Mouse (Mus musculus) CH12.LX (cell line): ENCODE data around the gene Coro2a. TPM values are rescaled to one million over a fixed set of nuclear protein-coding genes. Genes with fewer than 3 reads are reported as not detected.
A peak's percentile ranks its signal among the peaks of the same experiment; 100 is the strongest.

ENCODE experiments used
- DNase-seq: peaks from one replicate; pipeline ENCODE4 v3.0.0-alpha.2; 2013; ENCODE audit errors: extremely low read depth
- H3K27ac ChIP-seq: 2 replicates; pipeline ENCODE4 v1.5.1; 2012; ENCODE audit warnings: low read depth, mild to moderate bottlenecking, control low read depth, moderate library complexity; ENCODE audit not compliant: insufficient read depth
- H3K27me3 ChIP-seq: replicated peaks from 2 replicates; pipeline ENCODE3; 2012; ENCODE audit warnings: inconsistent platforms
- H3K36me3 ChIP-seq, 2 experiments: replicated peaks in 1 of 2; 2 replicates each; pipeline versions ENCODE3 to v1.6.1; 2012; ENCODE audit warnings: inconsistent platforms in 1 of 2, low read length in 1 of 2, mild to moderate bottlenecking in 1 of 2, mixed read lengths in 1 of 2, moderate library complexity in 1 of 2; ENCODE audit not compliant: control insufficient read depth in 1 of 2, insufficient read depth in 1 of 2
- H3K4me1 ChIP-seq, 2 experiments: 2 replicates each; pipeline ENCODE4 v1.6.1; 2012; ENCODE audit warnings: inconsistent platforms in 1 of 2, moderate library complexity in 1 of 2; ENCODE audit not compliant: insufficient read depth in 2 of 2, control insufficient read depth in 1 of 2
- H3K4me2 ChIP-seq: 2 replicates; pipeline ENCODE4 v1.6.1; 2012; ENCODE audit warnings: low read depth, mild to moderate bottlenecking, control low read depth; ENCODE audit not compliant: poor library complexity, insufficient read depth, severe bottlenecking
- H3K4me3 ChIP-seq, 3 experiments: fragments of 150-350 bp in 1 of 3; sonication (generic) in 1 of 3; replicated peaks in 1 of 3; 2 replicates each; pipeline versions ENCODE3 to v1.5.1; 2011 to 2012; ENCODE audit warnings: low read depth in 2 of 3, low read length in 2 of 3, mild to moderate bottlenecking in 2 of 3, moderate library complexity in 2 of 3, control low read depth in 1 of 3, improper control_type of control experiment in 1 of 3, inconsistent platforms in 1 of 3, mixed read lengths in 1 of 3; ENCODE audit not compliant: poor library complexity in 1 of 3
- H3K79me2 ChIP-seq: replicated peaks from 2 replicates; pipeline ENCODE4 v1.6.1; 2012; ENCODE audit warnings: mild to moderate bottlenecking, moderate library complexity; ENCODE audit not compliant: control insufficient read depth, poor library complexity, insufficient read depth, severe bottlenecking; ENCODE audit errors: extremely low read depth
- H3K9ac ChIP-seq: 2 replicates; pipeline ENCODE4 v1.6.1; 2012; ENCODE audit warnings: low read depth, mild to moderate bottlenecking, control low read depth, moderate library complexity; ENCODE audit not compliant: insufficient read depth
- H3K9me3 ChIP-seq: replicated peaks from 2 replicates; pipeline ENCODE3; 2012; ENCODE audit warnings: low read length, inconsistent platforms, mixed read lengths
- BHLHE40 ChIP-seq: IDR thresholded peaks from 2 replicates; pipeline ENCODE4 v1.6.1; 2011; ENCODE audit warnings: mild to moderate bottlenecking, low read depth, low read length, improper control_type of control experiment
- CHD1 ChIP-seq: IDR thresholded peaks from 2 replicates; pipeline ENCODE4 v1.6.1; 2012; ENCODE audit warnings: low read depth, low read length, improper control_type of control experiment, inconsistent platforms
- E2F4 ChIP-seq: IDR thresholded peaks from 2 replicates; pipeline ENCODE4 v1.6.1; 2011; ENCODE audit warnings: low read depth, low read length, improper control_type of control experiment; ENCODE audit not compliant: insufficient replicate concordance
- EP300 ChIP-seq: IDR thresholded peaks from 2 replicates; pipeline ENCODE4 v1.6.1; 2011; ENCODE audit warnings: low read length, improper control_type of control experiment
- HCFC1 ChIP-seq: IDR thresholded peaks from 2 replicates; pipeline ENCODE4 v1.6.1; 2012; ENCODE audit warnings: low read depth, mild to moderate bottlenecking, inconsistent platforms, low read length, improper control_type of control experiment
- IRF4 ChIP-seq: IDR thresholded peaks from 2 replicates; pipeline ENCODE4 v1.6.1; 2014; ENCODE audit warnings: low read depth, mild to moderate bottlenecking, inconsistent platforms, low read length, improper control_type of control experiment
- MAFK ChIP-seq: IDR thresholded peaks from 2 replicates; pipeline ENCODE4 v1.6.1; 2011; ENCODE audit warnings: low read length, improper control_type of control experiment; ENCODE audit not compliant: insufficient replicate concordance
- MAX ChIP-seq: IDR thresholded peaks from 2 replicates; pipeline ENCODE4 v1.6.1; 2011; ENCODE audit warnings: low read length, improper control_type of control experiment
- MXI1 ChIP-seq: IDR thresholded peaks from 2 replicates; pipeline ENCODE4 v1.6.1; 2011; ENCODE audit warnings: mild to moderate bottlenecking, low read depth, low read length, improper control_type of control experiment
- NELFE ChIP-seq: IDR thresholded peaks from 2 replicates; pipeline ENCODE4 v1.6.1; 2011; ENCODE audit warnings: low read depth, low read length, improper control_type of control experiment
- NRF1 ChIP-seq: IDR thresholded peaks from 2 replicates; pipeline ENCODE4 v1.6.1; 2014; ENCODE audit warnings: low read depth, mild to moderate bottlenecking, inconsistent platforms, low read length, improper control_type of control experiment, moderate library complexity
- PAX5 ChIP-seq: IDR thresholded peaks from 2 replicates; pipeline ENCODE4 v1.6.1; 2012; ENCODE audit warnings: low read length, inconsistent platforms, mixed read lengths
- SIN3A ChIP-seq: IDR thresholded peaks from 2 replicates; pipeline ENCODE4 v1.6.1; 2012; ENCODE audit warnings: low read length, improper control_type of control experiment, inconsistent platforms
- SMC3 ChIP-seq: IDR thresholded peaks from 2 replicates; pipeline ENCODE4 v1.6.1; 2011; ENCODE audit warnings: low read depth, low read length, improper control_type of control experiment
- TBP ChIP-seq: conservative IDR thresholded peaks from 2 replicates; pipeline ENCODE4 v1.6.1; 2011; ENCODE audit warnings: low read depth, low read length, improper control_type of control experiment
- TCF12 ChIP-seq: IDR thresholded peaks from 2 replicates; pipeline ENCODE4 v1.6.1; 2014; ENCODE audit warnings: low read depth, mild to moderate bottlenecking, inconsistent platforms, low read length, improper control_type of control experiment
- UBTF ChIP-seq: IDR thresholded peaks from 2 replicates; pipeline ENCODE4 v1.6.1; 2012; ENCODE audit warnings: low read depth, mild to moderate bottlenecking, inconsistent platforms, low read length, improper control_type of control experiment, moderate library complexity
- USF1 ChIP-seq: IDR thresholded peaks from 2 replicates; pipeline ENCODE4 v1.6.1; 2014; ENCODE audit warnings: low read depth, mild to moderate bottlenecking, inconsistent platforms, low read length, improper control_type of control experiment
- ZC3H11A ChIP-seq: IDR thresholded peaks from 2 replicates; pipeline ENCODE4 v1.6.1; 2012; ENCODE audit warnings: low read depth, mild to moderate bottlenecking, inconsistent platforms, low read length, improper control_type of control experiment
- ZKSCAN1 ChIP-seq: IDR thresholded peaks from 2 replicates; pipeline ENCODE4 v1.6.1; 2012; ENCODE audit warnings: low read depth, inconsistent platforms, low read length, improper control_type of control experiment, borderline replicate concordance
- ZMIZ1 ChIP-seq: IDR thresholded peaks from 2 replicates; pipeline ENCODE4 v1.6.1; 2012; ENCODE audit warnings: low read depth, mild to moderate bottlenecking, inconsistent platforms, low read length, improper control_type of control experiment
- dilution Hi-C: fragments of 300-500 bp; cut with MboI; formaldehyde crosslinking; loops from 2 replicates; pipeline ENCODE4 v1.14.3; 2020; ENCODE audit warnings: low sequenced_read_pairs; ENCODE audit not compliant: extremely low pct_unique_long_range_greater_than_20kb, extremely low pct_ligation_motif_present
- in situ Hi-C: fragments of 300-500 bp; cut with MboI; formaldehyde crosslinking; loops from 3 replicates; pipeline ENCODE4 v1.14.3; 2019; ENCODE audit warnings: low sequenced_read_pairs, low pct_ligation_motif_present, low pct_unique_long_range_greater_than_20kb, mixed read lengths
- polyA plus RNA-seq: library from polyadenylated mRNA; unstranded; fragments of >175 nt; gene quantifications from 2 replicates; pipeline ENCODE4 v1.2.1, GENCODE M21; 2012; ENCODE audit warnings: low read depth; ENCODE audit not compliant: insufficient read length
- total RNA-seq, 2 experiments: library from RNA; depleted of rRNA; stranded (reverse); fragments of 300-350 nt in 1 of 2; fragments of >200 nt in 1 of 2; gene quantifications; 2 replicates each; pipeline ENCODE4 v1.2.3; 2012 to 2014

Coro2a gene
- total and polyA plus RNA-seq, 3 experiments: 24.6 to 223 (median 129) TPM

GRCm38 (mm10) chr4:46553864-46554263, 48.1 kb downstream of the Coro2a start:
- H3K36me3 ChIP-seq: peaks cover 46 to 53% of the 10 kb centered on the region in 2 experiments
- H3K27ac ChIP-seq: peak overlapping the region; percentile 82
- peaks cover 48 to 98% of the 10 kb centered on the region in 2 experiments for H3K4me1 ChIP-seq
- in situ Hi-C loops: no loop called here
- no peaks in the 10 kb centered on the region for H3K9me3 ChIP-seq
- H3K27me3 ChIP-seq: no peaks in the 10 kb centered on the region
- H3K79me2 ChIP-seq: peaks cover 29% of the 10 kb centered on the region
- peak overlapping the region; percentile 23; the same call in 1 of the 2 replicates for H3K9ac ChIP-seq
- no peak for DNase-seq
- H3K4me2 ChIP-seq: no peak overlapping the region
- H3K4me3 ChIP-seq: no peak overlapping the region
- TF ChIP-seq HCFC1 (0 out of 2 replicates have a peak, but pooled peaks have one; percentile 27), BHLHE40 (no peak), IRF4 (no peak), PAX5 (no peak)
- dilution Hi-C loops: no loop called here

DNA sequence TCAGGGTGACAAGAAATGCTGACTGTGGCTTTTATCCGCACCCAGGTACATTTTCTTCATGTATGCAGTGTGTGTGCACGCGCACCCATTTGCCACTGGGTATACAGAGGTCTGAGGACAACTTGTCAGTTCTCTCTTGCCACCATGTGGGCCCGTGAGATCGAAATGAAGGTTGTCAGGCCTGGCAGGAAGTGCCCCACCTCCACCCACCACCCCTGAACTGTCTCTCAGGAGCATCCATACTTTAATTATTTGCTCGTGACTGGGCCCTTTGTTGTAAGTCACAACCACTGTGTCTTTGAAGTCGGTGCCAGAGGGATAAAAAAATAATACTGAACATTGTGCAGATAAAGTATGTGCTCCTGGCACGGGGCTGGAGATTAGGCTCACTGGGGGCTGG, 51.6 kb downstream of the Coro2a start:
- Histone ChIP-seq H3K9ac (no peak overlapping the region), H3K4me3 (no peak overlapping the region), H3K27ac (no peak overlapping the region), H3K4me2 (no peak overlapping the region), H3K36me3 (peaks cover 59 to 78% of the 10 kb centered on the region in 2 experiments), H3K9me3 (no peaks in the 10 kb centered on the region), H3K27me3 (no peaks in the 10 kb centered on the region), H3K79me2 (peaks cover 8% of the 10 kb centered on the region), H3K4me1 (peaks cover 45 to 97% of the 10 kb centered on the region in 2 experiments)
- in situ Hi-C loops: no loop called here
- TF ChIP-seq SMC3: no peak
- no peak for TF ChIP-seq CHD1
- TF ChIP-seq MAFK: no peak
- no peak for TF ChIP-seq NRF1
- no peak for TF ChIP-seq TBP
- TF ChIP-seq EP300: no peak
- no peak for TF ChIP-seq USF1
- no peak for TF ChIP-seq UBTF
- TF ChIP-seq TCF12: no peak
- TF ChIP-seq MAX: no peak
- no peak for TF ChIP-seq ZKSCAN1
- TF ChIP-seq MXI1: no peak
- TF ChIP-seq ZMIZ1: no peak
- TF ChIP-seq E2F4: no peak
- no peak for TF ChIP-seq NELFE
- no peak for TF ChIP-seq HCFC1
- TF ChIP-seq SIN3A: no peak
- TF ChIP-seq ZC3H11A: no peak
- TF ChIP-seq IRF4: no peak
- no peak for DNase-seq
- dilution Hi-C loops: no loop called here
